Mouse (Mus musculus): Measurements from ENCODE around the gene Ctsh. TPM values are rescaled to one million over a fixed set of nuclear protein-coding genes. Genes with fewer than 3 reads are reported as not detected.

The Ctsh gene
- polyA plus RNA-seq, 1 experiment from 2014 or later, result 27.3 TPM

GRCm38 (mm10) chr9:90087906-90088485, 34.0 kb downstream of the Ctsh start:
- Histone ChIP-seq H3K27me3 (no peaks in the 10 kb centered on the region), H3K27ac (replicated peaks) (no peak overlapping the region), H3K9me3 (no peaks in the 10 kb centered on the region), H3K4me1 (replicated peaks) (no peaks in the 10 kb centered on the region), H3K4me3 (no peak overlapping the region), H3K36me3 (peaks cover 55% of the 10 kb centered on the region), H3K9ac (no peak overlapping the region), H3K4me2 (no peak overlapping the region)
- 95% methylated on average over 2 of the region's 2 CpGs for WGBS
- peak; percentile 46; the same call in 1 of the 2 replicates for ATAC-seq (ENCODE audit: low FRiP score, low read depth)

GRCm38 (mm10) chr9:90089339-90090104, 35.6 kb downstream of the Ctsh start:
- no peak overlapping the region for H3K27ac ChIP-seq (replicated peaks)
- H3K36me3 ChIP-seq, result peaks cover 63% of the 10 kb centered on the region

GRCm38 (mm10) chr9:90098934-90099333, 45.0 kb downstream of the Ctsh start:
- 91% methylated on average over 5 of the region's 5 CpGs for WGBS
- no peak overlapping the region for H3K27ac ChIP-seq (replicated peaks)
- no peak overlapping the region for H3K4me3 ChIP-seq
- H3K27me3 ChIP-seq, result no peaks in the 10 kb centered on the region
- H3K9ac ChIP-seq, result no peak overlapping the region
- peaks cover 62% of the 10 kb centered on the region for H3K36me3 ChIP-seq
- H3K4me1 ChIP-seq (replicated peaks), result no peaks in the 10 kb centered on the region
- ATAC-seq (ENCODE audit: low FRiP score, low read depth), result no peak
- H3K4me2 ChIP-seq, result no peak overlapping the region
- no peaks in the 10 kb centered on the region for H3K9me3 ChIP-seq

More at GRCm38 (mm10) chr9:90089339-90090104, 35.6 kb downstream of the Ctsh start:
- Histone ChIP-seq H3K9me3 (no peaks in the 10 kb centered on the region), H3K4me1 (replicated peaks) (no peaks in the 10 kb centered on the region), H3K4me3 (no peak overlapping the region), H3K4me2 (no peak overlapping the region), H3K9ac (no peak overlapping the region), H3K27me3 (no peaks in the 10 kb centered on the region)
- ATAC-seq (ENCODE audit: low FRiP score, low read depth), result no peak
- WGBS, result 91% methylated on average over 6 of the region's 6 CpGs

GRCm38 (mm10) chr9:90100760-90101159, 46.8 kb downstream of the Ctsh start:
- H3K9me3 ChIP-seq, result no peaks in the 10 kb centered on the region
- H3K27me3 ChIP-seq, result no peaks in the 10 kb centered on the region
- no peak overlapping the region for H3K4me3 ChIP-seq
- ATAC-seq (ENCODE audit: low FRiP score, low read depth), result no peak
- peaks cover 57% of the 10 kb centered on the region for H3K36me3 ChIP-seq
- no peak overlapping the region for H3K4me2 ChIP-seq
- H3K9ac ChIP-seq, result no peak overlapping the region
- H3K27ac ChIP-seq (replicated peaks), result no peak overlapping the region
- 41% methylated on average over 2 of the region's 2 CpGs for WGBS
- H3K4me1 ChIP-seq (replicated peaks), result no peaks in the 10 kb centered on the region

- Histone ChIP-seq H3K4me2 (no peak overlapping the region), H3K4me1 (replicated peaks) (peaks cover 17% of the 10 kb centered on the region), H3K9me3 (no peaks in the 10 kb centered on the region), H3K27ac (replicated peaks) (no peak overlapping the region), H3K36me3 (peaks cover 36% of the 10 kb centered on the region), H3K9ac (no peak overlapping the region), H3K27me3 (no peaks in the 10 kb centered on the region), H3K4me3 (no peak overlapping the region)
- 93% methylated on average over 1 of the region's 1 CpGs for WGBS
- no peak for ATAC-seq (ENCODE audit: low FRiP score, low read depth)
These were observed 51.5 kb downstream of the Ctsh start for GRCm38 (mm10) chr9:90105462-90105861.

GRCm38 (mm10) chr9:90106915-90107314, 53.0 kb downstream of the Ctsh start:
- Histone ChIP-seq H3K4me1 (replicated peaks) (peaks cover 31% of the 10 kb centered on the region), H3K9ac (no peak overlapping the region), H3K36me3 (peaks cover 24% of the 10 kb centered on the region), H3K4me3 (no peak overlapping the region), H3K27ac (replicated peaks) (no peak overlapping the region), H3K9me3 (no peaks in the 10 kb centered on the region), H3K4me2 (no peak overlapping the region), H3K27me3 (no peaks in the 10 kb centered on the region)
- 98% methylated on average over 1 of the region's 1 CpGs for WGBS
- no peak for ATAC-seq (ENCODE audit: low FRiP score, low read depth)

- no peak overlapping the region for H3K9ac ChIP-seq
- H3K4me1 ChIP-seq (replicated peaks), result peaks cover 43% of the 10 kb centered on the region
- H3K27me3 ChIP-seq, result no peaks in the 10 kb centered on the region
- H3K36me3 ChIP-seq, result peaks cover 24% of the 10 kb centered on the region
- H3K4me2 ChIP-seq, result no peak overlapping the region
- H3K4me3 ChIP-seq, result no peak overlapping the region
- H3K27ac ChIP-seq (replicated peaks), result no peak overlapping the region
- no peak for ATAC-seq (ENCODE audit: low FRiP score, low read depth)
- H3K9me3 ChIP-seq, result no peaks in the 10 kb centered on the region
These were observed 54.3 kb downstream of the Ctsh start for GRCm38 (mm10) chr9:90108272-90108671.

- Histone ChIP-seq H3K4me2 (no peak overlapping the region), H3K36me3 (peaks cover 24% of the 10 kb centered on the region), H3K4me1 (replicated peaks) (peaks cover 43% of the 10 kb centered on the region), H3K9ac (no peak overlapping the region), H3K4me3 (no peak overlapping the region), H3K9me3 (no peaks in the 10 kb centered on the region), H3K27me3 (no peaks in the 10 kb centered on the region), H3K27ac (replicated peaks) (no peak overlapping the region)
- ATAC-seq (ENCODE audit: low FRiP score, low read depth), result no peak
- WGBS, result 75% methylated on average over 6 of the region's 6 CpGs
These were observed 55.4 kb downstream of the Ctsh start for GRCm38 (mm10) chr9:90109386-90109785.

- 2% methylated on average over 13 of the region's 13 CpGs for WGBS
- H3K9ac ChIP-seq, result peak overlapping the region; percentile 89
These were observed 59.2 kb downstream of the Ctsh start for GRCm38 (mm10) chr9:90113151-90113550.

GRCm38 (mm10) chr9:90113651-90114566, 60.0 kb downstream of the Ctsh start:
- no peaks in the 10 kb centered on the region for H3K9me3 ChIP-seq
- WGBS, result under 1% methylated on average over 82 of the region's 82 CpGs
- H3K27me3 ChIP-seq, result no peaks in the 10 kb centered on the region
- peak overlapping the region; percentile 99 for H3K27ac ChIP-seq (replicated peaks)
- H3K36me3 ChIP-seq, result 0 out of 2 replicates have a peak, but pooled peaks cover 1% of the 10 kb centered on the region
- ATAC-seq (ENCODE audit: low FRiP score, low read depth), result peak; percentile 78
- peak overlapping the region; percentile 82 for H3K4me2 ChIP-seq
- peak overlapping the region; percentile 76 for H3K4me3 ChIP-seq
- peaks cover 43% of the 10 kb centered on the region for H3K4me1 ChIP-seq (replicated peaks)
- peak overlapping the region; percentile 89 for H3K9ac ChIP-seq

More at GRCm38 (mm10) chr9:90113151-90113550, 59.2 kb downstream of the Ctsh start:
- Histone ChIP-seq H3K4me1 (replicated peaks) (peaks cover 48% of the 10 kb centered on the region), H3K4me3 (peak overlapping the region; percentile 76), H3K27ac (replicated peaks) (peak overlapping the region; percentile 99), H3K36me3 (0 out of 2 replicates have a peak, but pooled peaks cover 8% of the 10 kb centered on the region), H3K9me3 (no peaks in the 10 kb centered on the region), H3K4me2 (peak overlapping the region; percentile 82), H3K27me3 (no peaks in the 10 kb centered on the region)
- ATAC-seq (ENCODE audit: low FRiP score, low read depth), result no peak

GRCm38 (mm10) chr9:90114567-90115307, 60.8 kb downstream of the Ctsh start, which contains the start of gene Morf4l1:
Gene Morf4l1, minus strand, starts transcription at chr9:90114774.
- no peaks in the 10 kb centered on the region for H3K9me3 ChIP-seq
- H3K4me1 ChIP-seq (replicated peaks), result peaks cover 35% of the 10 kb centered on the region
- H3K27ac ChIP-seq (replicated peaks), result peak within 1 kb of the TSS; percentile 99
- peak within 1 kb of the TSS; percentile 76 for H3K4me3 ChIP-seq
- peak; percentile 98 for ATAC-seq (ENCODE audit: low FRiP score, low read depth)
- H3K36me3 ChIP-seq, result no peaks in the 10 kb centered on the region
- 2% methylated on average over 39 of the region's 40 CpGs for WGBS
- peak within 1 kb of the TSS; percentile 85 for H3K4me2 ChIP-seq
- H3K9ac ChIP-seq, result peak within 1 kb of the TSS; percentile 89
- H3K27me3 ChIP-seq, result no peaks in the 10 kb centered on the region
